Mouse (Mus musculus) E14TG2a.4 (cell line): ENCODE results near the gene Grhl3.

Source experiments
- CTCF ChIP-seq: conservative IDR thresholded peaks from 2 replicates; pipeline ENCODE4 v1.5.1; 2014; ENCODE audit warnings: low read length
- NANOG ChIP-seq: IDR thresholded peaks from 2 replicates; pipeline ENCODE4 v1.6.1; 2014; ENCODE audit warnings: borderline replicate concordance, low read length, mixed read lengths
- POU5F1 ChIP-seq: IDR thresholded peaks from 2 replicates; pipeline ENCODE4 v1.6.1; 2014; ENCODE audit warnings: low read length, borderline replicate concordance

GRCm38 (mm10) chr4:135601530-135601929, 28.1 kb upstream of the Grhl3 start:
- TF ChIP-seq CTCF (no peak), POU5F1 (no peak), NANOG (no peak)
